Mouse (Mus musculus): ENCODE results near the gene Bmp4.

DNA sequence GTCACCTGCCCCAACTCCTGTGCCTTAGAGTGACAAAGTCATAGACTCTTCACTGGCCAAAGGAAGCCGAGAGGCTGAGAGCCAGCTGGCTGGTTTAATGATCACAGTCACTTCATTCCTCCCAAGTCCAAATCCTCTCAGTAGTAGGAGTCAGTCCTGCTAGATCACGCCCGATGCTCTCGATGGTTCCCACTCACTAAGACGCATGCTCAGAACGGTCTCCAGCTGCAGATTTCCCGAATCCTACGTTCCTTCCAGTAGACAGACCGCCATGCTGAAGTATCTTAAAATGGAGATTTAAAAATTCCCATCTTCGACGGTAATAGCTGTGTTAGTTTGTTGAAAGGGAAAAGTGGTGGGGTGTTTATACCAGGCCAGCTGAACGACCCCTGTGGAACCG is 36.8 kb upstream of the Bmp4 start:
- TF ChIP-seq POLR2A (IDR thresholded peaks at IDR 0.05; ENCODE audit: extremely low read depth, insufficient read depth, low read length) (no peak), CTCF (IDR thresholded peaks at IDR 0.05; ENCODE audit: low read depth, low read length) (no peak)

Data from liver, adult 2 months (tissue).